Mouse (Mus musculus) stomach, embryonic 16.5 days (tissue): ENCODE measurements around the gene Sec14l1. TPM values are rescaled to one million over a fixed set of nuclear protein-coding genes. Genes with fewer than 3 reads are reported as not detected.

Experiments
- ATAC-seq: fragments of 200-750 bp; cut with Nextera tagmentation; 2 replicates; pipeline ENCODE4 v1.8.0; 2017; ENCODE audit warnings: moderate number of reproducible peaks, moderate TSS enrichment; ENCODE audit not compliant: insufficient read depth, low FRiP score
- H3K27ac ChIP-seq: fragments of 300-500 bp; sonication (generic); 2 replicates; pipeline ENCODE4 v1.5.1; 2014; ENCODE audit warnings: low read length
- H3K27me3 ChIP-seq: fragments of 300-500 bp; sonication (generic); 2 replicates; pipeline ENCODE4 v1.6.1; 2014; ENCODE audit warnings: low read length, control low read depth, mixed read lengths; ENCODE audit not compliant: control insufficient read depth, insufficient read depth
- H3K36me3 ChIP-seq: fragments of 300-500 bp; sonication (generic); 2 replicates; pipeline ENCODE4 v1.6.1; 2014; ENCODE audit warnings: low read length; ENCODE audit not compliant: control insufficient read depth, insufficient read depth
- H3K4me1 ChIP-seq: fragments of 300-500 bp; sonication (generic); 2 replicates; pipeline ENCODE4 v1.6.1; 2014; ENCODE audit warnings: low read length, control low read depth, mixed read lengths; ENCODE audit not compliant: control insufficient read depth, insufficient read depth
- H3K4me2 ChIP-seq: fragments of 300-500 bp; sonication (generic); 2 replicates; pipeline ENCODE4 v1.6.1; 2014; ENCODE audit warnings: low read depth, low read length, mixed read lengths
- H3K4me3 ChIP-seq: fragments of 300-500 bp; sonication (generic); replicated peaks from 2 replicates; pipeline ENCODE4 v1.5.1; 2014; ENCODE audit warnings: mild to moderate bottlenecking, low read length
- H3K9ac ChIP-seq: fragments of 300-500 bp; sonication (generic); 2 replicates; pipeline ENCODE4 v1.6.1; 2014; ENCODE audit warnings: low read length
- H3K9me3 ChIP-seq: fragments of 300-500 bp; sonication (generic); replicated peaks from 2 replicates; pipeline ENCODE4 v1.6.1; 2016; ENCODE audit warnings: low read length, control low read depth; ENCODE audit not compliant: control insufficient read depth
- WGBS: fragments of 180-500 bp; shearing (Covaris S2); extraction: QIAGEN DNeasy Blood & Tissue Kit; methylation state at CpG from one replicate; pipeline ENCODE4 v1.1.7; 2014; 5-methylcytosine and 5-hydroxymethylcytosine counted together
- polyA plus RNA-seq: library from polyadenylated mRNA; unstranded; fragments of >200 nt; fragmentation: Nextera tagmentation; extraction: Ambion mirVana; gene quantifications from 2 replicates; pipeline ENCODE4 v1.2.1, GENCODE M21; 2015

The Sec14l1 gene
- polyA plus RNA-seq, 1 experiment from 2014 or later: 62.5 TPM

DNA sequence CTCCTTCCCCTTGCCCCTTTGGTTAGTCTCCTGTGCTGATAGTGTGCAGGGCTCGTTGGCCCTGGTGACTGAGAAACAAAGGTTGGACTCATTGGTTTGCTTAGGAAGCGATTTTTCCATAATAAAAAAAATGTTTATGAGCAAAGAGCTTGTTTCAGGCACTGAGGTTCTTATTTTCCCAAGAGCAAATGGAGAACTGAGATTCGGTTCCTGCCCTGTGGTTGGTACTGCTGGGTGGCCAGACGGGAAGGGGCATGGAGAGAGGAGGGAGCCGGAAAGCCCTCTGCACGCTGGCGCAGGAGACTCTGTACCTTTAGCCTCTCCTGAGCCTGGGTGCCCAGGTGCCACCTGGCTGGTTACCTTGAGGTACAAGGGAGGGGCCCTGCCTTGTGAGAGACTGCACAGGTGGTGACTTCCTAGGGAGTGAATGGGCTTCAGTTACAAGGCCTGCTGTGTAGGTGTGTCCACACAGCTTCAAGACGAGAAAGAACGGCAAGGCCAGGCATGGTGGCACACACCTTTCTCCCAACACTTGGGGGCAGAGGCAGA lies 23.3 kb downstream of the Sec14l1 start:
- Histone ChIP-seq H3K4me3 (no peak overlapping the region), H3K27ac (no peak overlapping the region), H3K9ac (no peak overlapping the region), H3K4me1 (peaks cover 33% of the 10 kb centered on the region), H3K27me3 (no peaks in the 10 kb centered on the region), H3K36me3 (peaks cover 12% of the 10 kb centered on the region), H3K9me3 (no peaks in the 10 kb centered on the region), H3K4me2 (no peak overlapping the region)
- 82% methylated on average over 9 of the region's 9 CpGs for WGBS
- ATAC-seq: peak; percentile 65; the same call in 1 of the 2 replicates

DNA sequence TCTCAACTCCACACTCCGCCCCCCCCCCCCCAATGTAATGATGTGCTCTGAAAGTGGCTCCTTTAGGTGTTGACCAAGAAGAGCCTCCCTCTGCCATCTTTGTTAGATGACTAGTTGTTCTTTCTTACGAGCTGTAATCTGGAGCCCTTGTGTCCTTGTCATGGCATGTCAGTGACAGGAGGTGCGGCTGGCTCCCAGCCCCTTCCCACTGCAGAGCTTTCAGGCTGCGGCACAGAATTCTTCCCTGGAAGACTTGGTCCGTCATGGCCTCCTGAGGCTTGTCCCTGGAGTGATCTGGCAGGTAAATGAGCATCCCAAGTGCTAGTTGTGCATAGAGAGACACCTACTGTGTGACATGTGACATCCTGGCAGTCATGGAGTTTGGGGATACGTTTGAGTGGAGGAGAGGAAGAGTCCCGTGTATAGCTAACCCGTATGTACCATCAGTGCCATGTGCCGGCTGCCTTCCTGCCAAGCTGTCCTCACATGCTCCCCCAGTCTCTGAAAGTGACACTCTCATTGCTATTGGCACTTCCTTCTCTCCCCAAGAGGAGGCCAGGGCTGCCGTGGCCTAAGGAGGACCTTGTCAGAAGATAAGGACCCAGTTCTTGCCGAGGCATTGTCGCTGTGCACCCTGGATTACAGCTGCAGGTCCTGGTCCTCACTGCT lies 24.0 kb downstream of the Sec14l1 start:
- H3K27ac ChIP-seq: no peak overlapping the region
- WGBS: 80% methylated on average over 12 of the region's 12 CpGs
- no peak overlapping the region for H3K4me2 ChIP-seq
- ATAC-seq: no peak
- H3K4me1 ChIP-seq: peaks cover 33% of the 10 kb centered on the region
- no peaks in the 10 kb centered on the region for H3K9me3 ChIP-seq
- H3K4me3 ChIP-seq: no peak overlapping the region
- H3K27me3 ChIP-seq: no peaks in the 10 kb centered on the region
- no peak overlapping the region for H3K9ac ChIP-seq
- peaks cover 17% of the 10 kb centered on the region for H3K36me3 ChIP-seq

DNA sequence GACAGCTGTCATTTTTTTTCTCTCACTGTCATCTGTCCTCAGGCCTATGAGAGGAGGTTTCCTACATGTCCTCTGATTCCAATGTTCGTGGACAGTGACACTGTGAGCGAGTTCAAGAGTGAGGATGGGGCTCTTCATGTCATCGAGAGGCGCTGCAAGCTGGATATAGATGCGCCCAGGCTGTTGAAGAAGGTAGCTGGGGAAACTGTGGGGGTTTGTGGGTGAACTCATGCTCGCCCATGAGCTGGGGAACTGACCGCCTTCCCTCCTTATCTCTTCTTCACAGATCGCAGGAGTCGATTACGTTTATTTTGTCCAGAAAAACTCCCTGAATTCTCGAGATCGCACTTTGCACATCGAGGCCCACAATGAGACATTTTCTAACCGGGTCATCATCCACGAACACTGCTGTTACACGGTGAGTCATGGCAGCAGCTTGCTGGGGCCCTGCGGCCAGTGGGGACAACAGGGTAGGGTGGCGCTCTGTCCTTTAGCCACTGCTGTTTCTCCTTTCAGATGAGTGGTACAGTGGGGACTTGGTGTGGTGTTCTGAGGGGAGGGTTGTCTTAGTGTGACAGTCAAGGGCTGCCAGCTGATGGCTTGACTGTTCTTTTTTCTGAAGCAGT lies 26.5 kb downstream of the Sec14l1 start:
- Histone ChIP-seq H3K36me3 (peaks cover 33% of the 10 kb centered on the region), H3K27me3 (no peaks in the 10 kb centered on the region), H3K9ac (no peak overlapping the region), H3K27ac (no peak overlapping the region), H3K4me1 (peaks cover 11% of the 10 kb centered on the region), H3K4me2 (no peak overlapping the region), H3K9me3 (no peaks in the 10 kb centered on the region), H3K4me3 (no peak overlapping the region)
- no peak for ATAC-seq
- WGBS: 86% methylated on average over 18 of the region's 18 CpGs

DNA sequence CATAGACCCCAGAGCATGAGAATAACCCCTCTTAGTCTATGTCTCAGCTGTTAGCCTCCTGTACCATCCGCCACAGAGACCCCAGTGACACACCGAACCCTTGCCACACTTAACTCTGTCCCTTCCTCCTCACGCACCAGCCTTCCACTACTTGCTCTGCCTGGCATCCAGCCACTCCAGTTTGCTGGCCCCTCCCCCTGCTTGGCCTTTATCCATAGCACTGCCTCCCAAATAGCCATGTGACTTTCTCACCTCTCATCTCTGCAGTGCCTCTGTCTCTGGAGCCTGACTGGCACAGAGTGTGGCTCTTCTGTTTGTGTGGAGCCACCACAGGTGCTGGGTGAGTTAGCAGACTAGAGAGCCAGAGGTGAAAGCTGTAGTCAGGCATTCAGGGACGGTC lies 27.5 kb downstream of the Sec14l1 start:
- peaks cover 40% of the 10 kb centered on the region for H3K36me3 ChIP-seq
- 65% methylated on average over 4 of the region's 4 CpGs for WGBS
- no peak overlapping the region for H3K4me3 ChIP-seq
- no peak overlapping the region for H3K9ac ChIP-seq
- no peak for ATAC-seq
- no peaks in the 10 kb centered on the region for H3K27me3 ChIP-seq
- H3K27ac ChIP-seq: no peak overlapping the region
- H3K9me3 ChIP-seq: no peaks in the 10 kb centered on the region
- H3K4me2 ChIP-seq: no peak overlapping the region
- 0 out of 2 replicates have a peak, but pooled peaks cover 6% of the 10 kb centered on the region for H3K4me1 ChIP-seq

DNA sequence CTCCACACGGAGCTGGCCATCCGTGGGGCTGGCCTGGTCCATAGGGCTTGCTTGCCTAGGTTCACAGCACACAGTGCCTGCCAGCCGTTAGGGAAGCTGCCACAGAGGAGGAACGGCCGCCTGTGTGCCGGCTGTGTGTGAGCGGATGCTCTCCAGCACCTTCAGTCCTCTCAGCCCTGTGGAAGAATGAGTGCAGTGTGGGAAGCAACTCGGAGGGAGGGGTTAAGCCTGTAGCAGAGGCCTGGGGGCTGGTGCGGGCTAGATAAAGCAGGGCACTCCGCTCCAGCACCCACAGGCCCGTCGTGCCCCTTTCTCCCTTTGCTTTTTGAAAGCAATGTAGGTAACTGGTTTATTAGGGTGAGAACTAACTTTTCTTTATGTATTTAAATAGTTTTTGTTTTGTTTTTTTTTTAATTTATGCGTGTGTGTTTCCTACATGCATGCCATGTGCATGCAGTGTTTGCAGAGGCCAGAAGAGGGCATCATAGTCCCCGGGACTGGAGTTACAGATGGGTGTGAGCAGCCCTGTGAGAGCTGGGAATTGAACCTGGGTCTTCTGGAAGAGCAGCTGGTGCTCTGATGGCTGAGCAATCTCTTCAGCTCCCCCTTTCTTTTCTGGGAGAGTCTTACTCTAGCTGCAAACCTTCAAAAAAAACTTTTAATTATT lies 30.6 kb downstream of the Sec14l1 start:
- no peaks in the 10 kb centered on the region for H3K9me3 ChIP-seq
- no peak overlapping the region for H3K27ac ChIP-seq
- 0 out of 2 replicates have a peak, but pooled peaks cover 6% of the 10 kb centered on the region for H3K4me1 ChIP-seq
- peaks cover 57% of the 10 kb centered on the region for H3K36me3 ChIP-seq
- H3K27me3 ChIP-seq: no peaks in the 10 kb centered on the region
- no peak for ATAC-seq
- no peak overlapping the region for H3K9ac ChIP-seq
- 88% methylated on average over 14 of the region's 14 CpGs for WGBS
- no peak overlapping the region for H3K4me2 ChIP-seq
- H3K4me3 ChIP-seq: no peak overlapping the region

DNA sequence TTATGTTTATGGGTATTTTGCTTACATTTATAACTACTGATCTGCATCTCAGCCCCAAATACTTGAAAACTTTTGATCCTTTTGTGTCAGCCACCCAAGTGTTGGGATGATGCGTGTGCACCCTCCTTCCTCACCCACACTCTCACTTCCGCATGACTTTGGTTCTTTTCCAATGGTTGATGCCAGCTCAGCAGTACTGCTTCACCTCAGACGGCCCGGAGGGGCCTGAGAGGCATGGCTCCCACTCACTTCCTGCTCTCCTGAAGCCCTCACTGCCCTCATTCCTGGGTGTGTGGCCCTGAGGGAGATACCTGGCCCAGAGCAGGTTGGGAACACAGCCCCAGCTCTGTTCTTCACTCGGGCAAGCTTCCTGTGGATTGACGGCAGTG lies 31.1 kb downstream of the Sec14l1 start:
- 0 out of 2 replicates have a peak, but pooled peaks cover 6% of the 10 kb centered on the region for H3K4me1 ChIP-seq
- H3K4me3 ChIP-seq: no peak overlapping the region
- H3K36me3 ChIP-seq: peaks cover 61% of the 10 kb centered on the region
- no peak overlapping the region for H3K4me2 ChIP-seq
- no peaks in the 10 kb centered on the region for H3K9me3 ChIP-seq
- WGBS: 87% methylated on average over 6 of the region's 6 CpGs
- no peak overlapping the region for H3K9ac ChIP-seq
- no peak overlapping the region for H3K27ac ChIP-seq
- ATAC-seq: no peak
- no peaks in the 10 kb centered on the region for H3K27me3 ChIP-seq

DNA sequence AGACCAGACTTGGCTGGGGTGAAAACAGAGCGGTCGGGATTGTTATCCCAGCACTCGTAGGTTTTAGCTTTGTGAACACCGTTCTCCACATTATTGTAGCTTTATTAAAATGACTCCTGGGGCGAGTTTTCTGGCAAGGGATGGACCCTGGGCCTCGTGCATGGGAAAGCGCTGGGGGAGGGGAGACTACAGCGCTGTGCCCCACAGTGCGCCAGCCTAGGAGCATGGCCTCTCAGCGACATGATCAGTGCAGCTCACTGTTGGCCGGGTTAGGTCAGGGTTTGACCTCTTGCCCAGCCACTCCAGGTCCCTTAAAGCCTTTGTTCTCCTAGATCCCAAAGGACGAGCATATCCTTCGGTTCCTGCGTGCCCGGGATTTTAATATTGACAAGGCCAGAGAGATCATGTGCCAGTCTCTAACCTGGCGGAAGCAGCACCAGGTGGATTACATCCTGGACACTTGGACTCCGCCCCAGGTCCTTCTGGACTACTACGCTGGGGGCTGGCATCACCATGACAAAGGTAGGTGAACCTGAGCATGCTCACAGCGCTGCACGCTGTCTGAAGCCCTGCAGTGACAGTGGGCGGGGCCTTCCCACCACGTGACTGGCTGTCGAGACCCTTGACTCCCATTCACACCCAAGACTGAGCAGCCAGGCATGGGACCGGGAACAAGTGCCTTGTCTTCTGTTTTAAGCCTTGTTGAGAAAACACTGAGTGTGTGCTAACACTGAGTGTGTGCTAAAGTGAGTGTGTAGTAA lies 32.0 kb downstream of the Sec14l1 start:
- 0 out of 2 replicates have a peak, but pooled peaks cover 6% of the 10 kb centered on the region for H3K4me1 ChIP-seq
- H3K9ac ChIP-seq: no peak overlapping the region
- no peak overlapping the region for H3K4me2 ChIP-seq
- H3K4me3 ChIP-seq: no peak overlapping the region
- H3K27ac ChIP-seq: no peak overlapping the region
- no peaks in the 10 kb centered on the region for H3K27me3 ChIP-seq
- no peaks in the 10 kb centered on the region for H3K9me3 ChIP-seq
- 70% methylated on average over 24 of the region's 24 CpGs for WGBS
- H3K36me3 ChIP-seq: peaks cover 57% of the 10 kb centered on the region
- ATAC-seq: no peak

DNA sequence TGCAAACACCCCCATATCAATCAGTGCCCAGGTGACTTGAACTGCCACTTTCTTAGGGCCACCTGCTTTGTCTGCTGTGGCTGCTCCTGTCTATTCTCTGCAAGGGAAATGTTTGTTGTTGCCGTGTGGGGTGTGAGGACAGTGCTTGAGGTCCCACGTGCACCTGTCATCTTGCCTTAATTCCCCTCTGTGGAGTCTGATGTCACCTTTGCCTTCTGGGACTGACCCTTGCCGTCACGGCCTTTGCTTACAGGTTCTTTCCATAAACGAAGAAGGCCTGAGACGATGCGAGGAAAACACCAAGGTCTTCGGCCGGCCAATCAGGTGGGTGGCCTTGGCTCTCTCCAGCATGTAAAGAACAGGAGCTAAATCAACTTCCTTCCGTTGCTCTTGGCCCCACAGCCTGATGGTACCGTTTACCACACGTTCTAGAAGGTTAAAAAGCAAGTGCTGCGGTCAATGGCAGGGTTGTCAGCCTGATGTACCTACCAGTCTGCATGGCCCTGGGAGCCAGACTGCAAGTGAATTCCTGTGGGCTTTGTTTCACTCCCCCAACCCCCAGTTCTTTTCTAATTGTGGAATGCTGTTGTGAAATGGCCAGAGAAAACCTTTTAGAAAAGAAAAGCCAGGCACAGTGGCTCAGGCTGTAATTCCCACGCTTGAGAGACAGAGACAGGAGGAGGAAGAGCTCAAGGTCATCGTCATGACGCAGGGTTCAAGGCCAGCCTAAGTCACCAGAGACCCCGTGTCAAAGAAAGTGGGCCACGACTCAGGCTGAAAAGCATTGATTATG lies 34.1 kb downstream of the Sec14l1 start:
- no peak for ATAC-seq
- H3K27ac ChIP-seq: no peak overlapping the region
- no peak overlapping the region for H3K9ac ChIP-seq
- H3K27me3 ChIP-seq: no peaks in the 10 kb centered on the region
- H3K36me3 ChIP-seq: peaks cover 44% of the 10 kb centered on the region
- WGBS: 77% methylated on average over 18 of the region's 18 CpGs
- 0 out of 2 replicates have a peak, but pooled peaks cover 8% of the 10 kb centered on the region for H3K4me1 ChIP-seq
- H3K4me2 ChIP-seq: no peak overlapping the region
- no peaks in the 10 kb centered on the region for H3K9me3 ChIP-seq
- no peak overlapping the region for H3K4me3 ChIP-seq
